Mouse (Mus musculus) megakaryocyte progenitor cell, adult 5-6 weeks (primary cell): Measurements from ENCODE around the gene Cks1b. TPM values are rescaled to one million over a fixed set of nuclear protein-coding genes. Genes with fewer than 3 reads are reported as not detected.
A peak's percentile ranks its signal among the peaks of the same experiment; 100 is the strongest.

Experiments used
- ATAC-seq: replicated peaks from 2 replicates; pipeline ENCODE4 v1.8.0; 2016; ENCODE audit warnings: mild to moderate bottlenecking, moderate TSS enrichment, inconsistent platforms; ENCODE audit not compliant: poor library complexity
- total RNA-seq, 2 experiments: library from RNA; stranded (forward) in 1 of 2; stranded (reverse) in 1 of 2; fragments of 157-497, 149-512 nt in 1 of 2; fragments of 200-1000 nt in 1 of 2; gene quantifications; 2 replicates each; pipeline versions ENCODE4 v1.2.3 to v1.2.4; 2015 to 2017

Gene Cks1b
- total RNA-seq, 2 experiments from 2014 or later: 192 to 268 TPM

DNA sequence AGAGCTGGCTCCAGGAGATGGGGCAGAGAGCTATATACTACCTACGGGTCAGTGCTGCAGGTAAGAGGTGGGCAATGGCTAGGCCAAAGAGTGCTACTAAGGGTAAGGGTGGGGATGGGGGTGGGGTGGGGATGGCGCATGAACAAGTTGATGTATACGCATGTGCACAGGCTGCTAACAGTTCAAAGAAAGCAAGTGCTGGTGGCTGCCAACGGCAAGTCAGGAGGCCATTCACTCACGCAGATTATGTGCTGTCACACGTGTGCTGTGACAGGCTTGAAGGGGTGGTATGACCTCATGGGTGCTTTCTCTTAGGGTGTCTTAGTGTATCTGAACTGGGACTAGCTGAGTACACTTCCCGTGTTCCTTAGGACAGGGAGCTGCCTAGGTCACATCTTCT, 16.9 kb downstream of the Cks1b start:
- ATAC-seq: no peak

DNA sequence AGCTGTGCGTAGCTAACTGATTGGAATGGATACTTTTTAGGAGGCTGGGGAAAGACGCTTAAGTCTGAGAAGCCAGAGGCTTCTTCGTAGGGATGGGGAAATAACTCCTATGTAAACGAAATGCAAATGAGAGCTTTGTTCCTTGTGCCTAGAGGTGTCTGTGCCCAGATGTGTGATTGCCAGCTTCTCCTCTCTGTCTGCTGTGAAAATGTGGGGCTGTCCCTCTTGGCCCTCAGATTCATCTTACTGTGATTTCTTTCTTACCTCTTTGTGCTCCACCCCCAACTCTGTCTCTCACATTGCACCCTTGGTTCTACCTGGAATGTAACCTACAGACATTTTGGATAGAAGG, 21.6 kb downstream of the Cks1b start:
- ATAC-seq: no peak

DNA sequence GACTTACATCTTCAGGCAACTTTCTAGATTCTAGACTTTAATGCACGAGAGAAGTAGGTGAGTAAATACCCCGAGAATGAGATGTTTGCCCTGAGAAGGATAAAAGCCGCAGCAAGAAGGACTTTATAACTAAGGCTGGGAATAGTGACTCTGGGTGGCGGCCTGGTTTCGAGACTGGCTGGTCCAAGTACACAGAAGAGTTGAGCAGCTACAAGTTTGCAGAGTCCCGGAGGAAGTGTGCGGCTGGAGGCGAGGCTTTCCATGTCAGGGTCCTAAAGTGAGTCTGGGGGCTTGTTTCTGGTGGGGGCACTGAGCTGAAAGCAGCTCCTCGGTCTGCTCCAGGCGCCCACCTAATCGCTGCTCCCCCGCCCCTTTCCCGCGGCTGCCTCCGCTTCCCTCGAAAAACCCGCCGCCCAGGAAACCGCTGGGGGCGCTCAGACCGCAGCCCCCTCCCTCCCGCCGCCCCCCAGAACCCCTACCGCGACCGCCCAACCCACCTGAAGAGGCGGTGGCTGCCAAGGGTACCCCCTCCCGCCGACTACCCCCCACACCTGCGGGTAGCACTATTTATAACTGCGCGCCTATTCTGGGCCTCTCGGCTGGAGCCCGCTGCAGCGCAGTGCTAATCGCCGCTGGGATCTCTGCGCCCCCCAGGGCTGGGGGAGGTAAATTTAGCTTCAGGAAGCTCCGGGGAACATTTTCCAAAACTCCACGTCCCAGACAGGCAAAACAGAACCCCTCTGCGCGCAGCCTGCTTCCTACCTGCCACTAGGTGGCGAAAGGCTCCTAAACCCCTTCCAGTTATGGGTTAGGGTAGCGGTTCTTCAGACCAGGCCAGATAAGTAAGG, 22.2 kb downstream of the Cks1b start:
- peak; percentile 15; the same call in 1 of the 2 replicates for ATAC-seq

- no peak for ATAC-seq
Measured at GRCm38 (mm10) chr3:89395419-89395805, 22.8 kb downstream of the Cks1b start.

DNA sequence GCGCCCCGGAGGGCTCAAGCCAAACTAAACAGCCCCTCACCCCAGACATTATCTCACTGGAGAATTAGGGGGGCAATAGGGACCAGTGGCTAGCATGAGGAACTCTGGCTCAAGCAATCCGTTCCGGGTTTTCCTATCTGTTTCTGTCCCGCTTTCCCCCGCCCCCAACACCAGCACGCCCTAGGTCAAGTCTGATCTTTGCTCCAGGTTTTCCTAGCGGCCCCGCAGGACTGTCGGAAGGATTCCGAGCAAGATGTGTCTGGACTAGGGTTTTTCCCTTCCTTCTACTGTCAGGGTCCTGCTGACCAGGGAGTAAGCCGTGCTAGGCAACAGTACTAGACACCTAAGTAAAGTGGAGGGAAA, 23.3 kb downstream of the Cks1b start:
- ATAC-seq: peak; percentile 27

GRCm38 (mm10) chr3:89394006-89394893, 23.9 kb downstream of the Cks1b start, which contains the start of gene Zbtb7b:
Gene Zbtb7b (minus strand): TSS chr3:89394776.
- peak; percentile 57 for ATAC-seq

- ATAC-seq: peak; percentile 78
Measured at GRCm38 (mm10) chr3:89393605-89394004, 24.6 kb downstream of the Cks1b start.

- no peak for ATAC-seq
Measured at GRCm38 (mm10) chr3:89392871-89393311, 25.3 kb downstream of the Cks1b start.

GRCm38 (mm10) chr3:89391663-89392511, 26.3 kb downstream of the Cks1b start:
- no peak for ATAC-seq

DNA sequence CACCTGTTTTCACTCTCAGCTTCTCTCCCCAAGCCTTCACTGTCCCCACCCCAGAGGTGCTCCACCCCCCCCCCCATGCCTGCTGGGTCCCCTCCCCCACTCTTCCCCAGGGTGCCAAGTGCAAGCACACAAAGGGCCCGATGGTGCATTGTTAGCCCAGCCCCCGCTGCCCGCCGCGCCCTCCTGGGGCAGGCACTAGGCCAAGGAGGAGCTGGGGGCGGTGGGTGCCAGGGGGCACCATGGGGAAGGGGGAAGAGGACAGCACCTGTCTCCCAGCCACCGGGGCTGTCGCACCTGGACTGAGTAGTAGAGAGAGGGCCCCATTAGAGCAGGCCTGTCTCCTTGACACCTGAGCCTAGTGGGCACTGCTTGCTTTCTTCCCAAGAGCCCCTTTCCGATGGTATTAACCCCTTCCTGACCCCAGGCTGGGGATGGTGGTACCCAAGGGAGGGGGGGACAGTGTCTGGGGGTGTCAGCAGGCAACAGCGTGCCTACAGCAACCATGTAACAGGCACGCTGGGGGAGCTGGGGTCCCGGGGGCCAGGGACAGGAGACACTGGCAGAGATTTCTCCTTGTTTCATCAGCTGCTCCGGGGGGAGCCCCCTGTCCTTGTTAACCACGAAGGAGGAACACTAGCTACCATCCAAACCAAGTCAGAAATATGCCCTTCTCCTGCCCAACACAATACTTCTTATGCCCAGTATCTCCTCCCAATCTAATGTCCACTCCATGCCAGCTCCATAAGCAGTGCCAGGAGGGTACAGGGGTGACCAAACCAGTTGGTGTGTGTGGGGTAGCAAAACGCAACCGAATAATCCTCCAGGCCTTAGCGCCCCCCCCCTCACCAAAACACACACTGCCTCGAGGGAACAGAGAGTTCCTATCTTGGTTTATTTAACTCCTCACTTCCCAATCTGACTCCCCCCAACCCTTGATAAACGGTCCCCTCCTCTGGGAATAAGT, 27.2 kb downstream of the Cks1b start:
- ATAC-seq: no peak

DNA sequence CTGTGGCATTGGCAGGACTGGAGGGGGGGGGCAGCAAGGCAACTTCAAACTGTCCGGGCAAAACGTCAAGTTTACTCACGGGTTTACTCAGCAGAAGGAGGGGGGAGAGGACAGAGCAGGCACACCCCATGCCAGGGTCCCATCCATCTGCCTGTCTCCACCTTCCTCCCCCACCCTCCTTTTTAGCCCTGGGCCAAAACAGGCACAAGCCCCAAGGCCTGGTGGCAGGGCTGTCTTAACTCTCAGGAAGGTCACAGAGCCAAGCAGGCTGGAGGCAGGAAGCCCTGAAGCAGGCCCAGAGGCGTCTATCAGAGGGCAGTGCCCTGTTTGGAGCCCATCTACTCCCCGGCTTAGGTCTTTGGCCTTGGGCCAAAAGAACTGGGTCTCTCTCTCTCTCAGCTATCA, 28.1 kb downstream of the Cks1b start:
- no peak for ATAC-seq

- peak; percentile 20; the same call in 1 of the 2 replicates for ATAC-seq
Measured at GRCm38 (mm10) chr3:89388901-89389740, 29.1 kb downstream of the Cks1b start.

DNA sequence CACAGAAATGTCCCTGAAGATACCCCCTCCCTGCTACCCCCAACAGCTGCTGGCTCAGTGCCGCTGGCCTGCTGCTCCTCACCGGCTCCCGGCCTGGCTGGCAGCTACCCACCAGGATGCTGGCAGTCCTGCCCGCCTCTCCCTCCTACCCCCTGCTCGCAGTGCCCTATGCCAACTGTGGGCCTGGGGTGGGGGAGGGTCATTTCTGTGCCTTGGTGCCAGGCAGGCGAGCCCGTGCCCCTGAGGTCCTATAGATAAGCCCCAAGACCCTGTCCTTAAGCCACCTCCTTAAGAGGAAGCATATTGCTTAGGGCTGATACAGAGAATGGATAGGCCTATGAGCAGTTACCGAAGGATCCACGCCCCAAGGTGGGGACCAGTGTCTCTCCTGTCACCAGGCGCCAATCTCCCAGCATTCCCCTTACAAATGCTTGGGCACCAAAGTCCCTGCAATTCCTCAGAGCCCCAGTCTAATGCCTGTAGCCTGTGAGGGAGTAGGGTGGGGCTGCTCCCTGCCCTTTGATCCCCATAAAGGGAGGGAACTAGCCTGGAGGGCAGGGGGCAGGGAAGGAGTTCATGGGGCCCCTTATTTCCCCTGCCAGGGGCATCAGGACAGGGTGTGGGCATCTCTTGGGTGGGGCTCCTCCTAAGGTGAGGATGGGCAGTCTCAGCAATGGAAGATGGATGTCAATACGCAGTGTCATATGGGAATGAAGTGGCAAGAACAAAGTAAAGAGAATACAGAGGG, 29.9 kb downstream of the Cks1b start:
- ATAC-seq: peak; percentile 56

GRCm38 (mm10) chr3:89387632-89388031, 30.6 kb downstream of the Cks1b start:
- peak; percentile 29 for ATAC-seq

GRCm38 (mm10) chr3:89386438-89387420, 31.5 kb downstream of the Cks1b start:
- ATAC-seq: no peak

DNA sequence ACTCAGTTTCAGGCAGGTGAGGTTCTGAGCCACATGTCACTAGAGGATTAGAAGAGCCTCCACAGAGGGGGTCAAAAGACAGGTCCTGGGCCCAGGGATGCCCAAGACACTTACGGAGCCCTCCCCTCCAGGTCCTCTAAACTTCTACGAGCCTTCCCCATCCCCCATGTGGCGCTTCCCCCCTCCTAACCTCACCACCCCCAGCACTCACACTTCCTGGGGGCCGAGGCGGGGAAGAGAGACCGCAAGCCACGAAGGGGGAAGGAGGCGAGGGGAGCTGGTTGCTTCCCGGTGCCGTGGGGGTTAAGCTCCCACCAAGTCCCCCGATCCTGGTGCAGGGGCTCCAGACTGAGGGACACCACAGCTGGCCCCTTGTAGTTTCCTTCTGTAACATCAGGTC, 32.7 kb downstream of the Cks1b start:
- ATAC-seq: no peak
